Mouse (Mus musculus): ENCODE measurements at regions not wholly inside any gene's neighbourhood (a gene's known extent, or its start where the extent isn't known, plus 50 kb on each side); places are given as distances from the start of the nearest gene placed in this dataset.

DNA sequence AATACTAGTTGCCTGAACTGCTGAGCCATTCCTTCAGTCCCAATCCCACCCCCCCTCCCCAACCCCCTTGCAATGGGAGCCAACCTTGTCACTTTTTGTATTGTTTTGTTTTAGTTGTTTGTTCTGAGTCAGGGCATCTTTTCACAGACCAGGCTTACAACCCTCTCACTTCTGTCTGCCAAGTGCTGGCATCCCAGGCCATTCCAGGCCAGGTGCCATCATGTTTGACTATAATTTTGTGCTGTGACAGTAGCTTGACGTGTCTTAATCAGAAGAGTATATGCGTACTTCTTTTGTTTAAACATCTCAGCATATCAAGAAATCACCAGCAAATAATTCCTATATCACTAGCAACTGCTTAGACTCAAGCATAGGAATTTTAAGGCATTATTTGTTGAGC is 117.0 kb upstream of the Ccdc54 start:
- TF ChIP-seq GATA4 (IDR thresholded peaks at IDR 0.05; ENCODE audit: insufficient replicate concordance, low read length), result no peak

DNA sequence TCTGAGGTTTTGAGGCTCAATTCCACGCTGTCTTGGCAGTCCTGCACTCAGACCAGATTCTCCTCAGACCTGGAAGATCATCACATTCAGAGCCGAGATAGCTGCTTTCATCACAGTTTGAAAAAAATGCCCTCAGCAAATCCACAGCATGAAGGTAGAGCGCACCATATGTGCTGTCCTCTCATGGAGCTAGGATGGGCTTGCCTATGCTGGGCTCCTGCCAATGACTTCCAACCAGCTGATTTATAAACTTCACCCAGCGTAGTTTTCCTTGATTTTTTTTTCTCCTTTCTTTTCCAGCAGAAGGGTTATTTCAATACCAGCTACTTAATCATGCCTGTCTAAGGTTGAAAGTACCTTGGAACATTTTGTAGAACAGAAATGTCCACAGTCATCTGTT is 115.0 kb upstream of the Ccdc54 start:
- no peak for TF ChIP-seq GATA4 (IDR thresholded peaks at IDR 0.05; ENCODE audit: insufficient replicate concordance, low read length)

DNA sequence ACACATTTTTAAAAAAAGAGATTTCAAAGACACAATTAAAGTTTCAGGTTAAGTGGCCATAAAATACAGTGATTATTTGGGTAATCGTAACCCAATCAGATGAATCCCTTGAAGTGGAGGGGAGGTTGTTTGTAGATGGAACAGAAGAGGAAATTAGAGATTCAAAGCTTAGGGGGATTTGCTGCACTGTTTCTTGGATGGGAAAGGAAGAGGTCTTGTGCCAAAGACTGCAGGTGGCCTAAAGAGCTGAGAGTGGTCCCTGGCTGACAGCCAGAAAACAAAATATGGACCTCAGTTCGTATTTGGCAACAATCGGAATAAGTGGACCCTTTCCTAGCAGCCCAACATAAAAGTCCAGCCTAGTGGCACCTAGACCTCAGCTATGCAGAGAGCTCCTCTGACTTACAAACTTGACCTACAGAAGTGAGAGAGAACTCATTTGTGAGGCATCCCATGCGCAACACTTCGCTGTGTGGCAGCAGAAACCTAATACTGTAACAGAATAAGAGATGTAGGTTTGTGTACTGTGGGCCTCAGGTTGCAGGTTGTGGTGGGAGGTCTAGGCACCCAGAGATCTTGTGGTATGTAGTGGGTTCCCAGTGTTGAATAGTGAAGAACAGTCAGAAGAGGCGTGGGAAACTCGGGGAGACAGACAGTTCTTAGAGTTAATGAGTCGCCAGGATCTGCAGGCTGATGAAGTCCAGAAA is 110.0 kb upstream of the Ccdc54 start:
- no peak for TF ChIP-seq GATA4 (IDR thresholded peaks at IDR 0.05; ENCODE audit: insufficient replicate concordance, low read length)

DNA sequence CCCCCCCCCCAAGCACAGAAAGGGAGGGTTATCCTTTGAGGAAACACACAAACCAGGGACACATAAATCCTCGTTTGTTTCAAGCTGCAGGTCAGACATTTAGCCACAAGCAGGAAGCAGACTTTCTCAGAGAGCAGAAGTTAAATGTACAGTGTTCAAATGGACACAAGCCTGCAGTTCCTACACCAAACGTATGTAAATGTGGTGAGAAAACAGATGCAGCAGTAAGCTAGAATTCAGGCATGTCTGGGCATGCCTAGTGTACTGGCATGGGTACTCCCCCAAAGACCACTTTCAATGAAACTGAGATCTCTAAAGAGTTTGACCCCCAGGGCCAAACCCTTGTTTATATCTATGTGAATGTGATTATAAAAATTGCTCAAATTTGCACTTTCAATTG is 109.2 kb upstream of the Ccdc54 start:
- TF ChIP-seq GATA4 (IDR thresholded peaks at IDR 0.05; ENCODE audit: insufficient replicate concordance, low read length), result no peak

DNA sequence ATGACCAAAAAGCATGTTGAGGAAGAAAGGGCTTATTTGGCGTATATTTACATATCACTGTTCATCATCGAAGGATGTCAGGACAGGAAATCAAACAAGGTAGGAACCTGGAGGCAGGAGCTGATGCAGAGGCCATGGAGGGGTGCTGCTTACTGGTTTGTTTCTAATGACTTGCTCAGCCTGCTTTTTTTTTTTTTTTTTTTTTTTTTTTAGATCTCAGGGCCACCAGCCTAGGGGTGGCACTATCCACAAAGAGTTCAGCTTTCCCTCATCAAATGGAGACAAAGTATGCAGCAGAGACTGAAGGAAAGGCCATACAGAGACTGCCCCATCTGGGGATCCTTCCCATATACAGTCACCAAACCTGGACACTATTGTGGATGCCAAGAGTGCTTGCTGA is 106.8 kb upstream of the Ccdc54 start:
- no peak for TF ChIP-seq GATA4 (IDR thresholded peaks at IDR 0.05; ENCODE audit: insufficient replicate concordance, low read length)

DNA sequence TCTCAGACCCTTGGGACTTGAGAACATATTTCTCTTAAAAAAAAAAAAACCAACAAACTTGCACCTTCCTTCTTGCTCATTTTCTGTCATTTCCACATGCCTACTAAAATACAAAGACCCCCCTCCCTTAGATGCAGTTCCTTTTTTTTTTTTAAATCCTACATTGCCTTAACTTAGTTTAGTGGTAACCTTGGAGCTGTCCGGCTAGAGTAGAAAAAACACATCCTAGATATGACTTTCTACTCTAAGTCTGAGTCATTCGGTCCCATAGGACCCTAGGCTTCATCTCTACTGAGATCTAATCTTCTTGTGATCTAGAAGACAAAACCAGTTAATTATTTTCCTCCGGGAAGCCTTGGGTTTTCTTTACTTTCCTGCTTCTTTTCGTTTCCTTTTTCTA is 105.1 kb upstream of the Ccdc54 start:
- TF ChIP-seq GATA4 (IDR thresholded peaks at IDR 0.05; ENCODE audit: insufficient replicate concordance, low read length), result no peak

DNA sequence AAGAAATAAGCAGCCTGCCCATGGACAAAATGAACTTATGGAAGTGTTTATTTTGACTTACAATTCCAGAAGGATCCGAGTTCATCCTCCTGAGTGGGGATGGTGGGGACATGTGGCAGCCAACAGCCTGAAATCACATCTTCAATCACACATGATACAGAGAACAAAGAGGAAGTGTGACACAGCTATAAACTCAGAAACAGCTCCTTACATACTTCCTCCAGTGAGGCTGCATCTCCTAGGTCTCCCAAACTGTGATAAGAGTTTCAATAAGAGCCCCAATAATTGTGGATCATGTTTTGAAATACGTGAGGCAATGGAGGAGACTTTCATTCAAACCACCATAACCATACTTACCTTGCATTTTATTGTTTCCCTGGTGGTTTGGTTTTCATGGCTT is 103.1 kb upstream of the Ccdc54 start:
- no peak for TF ChIP-seq GATA4 (IDR thresholded peaks at IDR 0.05; ENCODE audit: insufficient replicate concordance, low read length)

DNA sequence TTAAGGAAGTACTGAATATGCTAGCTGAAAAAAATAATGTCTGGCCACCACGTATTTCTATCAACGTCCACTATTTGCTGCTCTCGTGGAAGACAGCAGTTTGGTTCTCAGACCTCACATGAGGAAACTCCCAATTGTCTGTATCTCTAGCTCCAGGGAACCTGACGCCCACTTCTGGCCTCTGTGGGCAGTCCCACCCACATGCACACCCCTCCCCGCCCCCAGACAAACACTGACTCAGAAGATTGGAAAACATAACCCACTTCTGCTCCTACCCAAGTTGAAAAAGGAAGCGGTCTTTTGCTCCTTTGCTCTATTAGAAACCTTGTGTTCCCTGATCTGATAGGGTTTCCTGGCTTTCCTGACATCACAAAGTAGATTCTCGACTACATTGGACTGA is 99.9 kb upstream of the Ccdc54 start:
- no peak for TF ChIP-seq GATA4 (IDR thresholded peaks at IDR 0.05; ENCODE audit: insufficient replicate concordance, low read length)

DNA sequence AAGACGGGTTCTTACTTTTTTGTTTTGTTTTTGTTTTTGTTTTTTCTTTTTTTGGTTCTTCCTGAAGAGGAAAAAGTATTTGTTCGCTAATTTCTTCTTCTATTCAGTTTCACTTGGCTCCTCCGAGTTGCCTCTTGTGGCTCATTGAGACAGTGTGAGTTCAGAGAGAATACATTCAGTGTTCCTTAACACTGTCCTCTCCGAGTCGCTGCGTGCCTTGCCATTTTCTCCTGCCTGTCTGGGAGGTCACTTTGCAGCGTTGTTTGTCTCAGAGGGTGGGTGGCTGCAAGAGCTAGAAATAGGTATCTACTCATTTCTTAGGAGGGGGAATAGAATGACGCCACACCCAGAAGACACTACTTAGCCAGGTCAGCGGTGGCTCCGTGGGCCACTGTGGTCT is 98.6 kb upstream of the Ccdc54 start:
- no peak for TF ChIP-seq GATA4 (IDR thresholded peaks at IDR 0.05; ENCODE audit: insufficient replicate concordance, low read length)

DNA sequence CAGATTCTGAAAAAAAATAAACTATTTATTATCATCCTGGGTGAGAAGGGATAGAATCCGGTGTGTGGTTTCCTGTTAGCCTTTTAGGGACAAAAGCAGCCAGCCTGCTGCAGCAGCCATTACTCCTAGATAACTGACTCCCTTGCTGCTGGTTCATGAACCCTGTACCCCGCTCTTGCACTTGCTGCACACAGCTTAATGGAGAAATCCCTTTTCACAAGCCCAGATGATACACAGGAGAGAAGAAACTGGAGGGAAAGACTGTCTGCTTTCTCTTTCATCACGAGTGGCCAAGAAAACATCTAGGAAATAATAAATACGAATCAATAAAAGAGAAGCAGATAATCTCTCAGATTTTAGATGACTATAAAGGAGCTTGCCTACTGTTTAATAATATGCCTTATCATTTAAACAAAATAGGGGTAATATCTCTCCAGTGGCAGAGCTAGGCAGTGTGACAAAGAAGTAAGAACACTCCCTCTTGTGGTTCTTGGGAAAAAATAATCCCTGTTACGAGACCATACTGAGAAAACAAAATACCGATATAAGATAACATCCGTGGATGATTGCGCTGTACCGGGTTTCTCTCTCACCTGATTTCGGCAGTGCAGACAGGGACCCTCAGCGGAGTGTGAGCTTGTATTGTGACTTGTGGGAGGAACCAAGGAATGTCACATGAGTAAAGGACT is 98.0 kb upstream of the Ccdc54 start:
- TF ChIP-seq GATA4 (IDR thresholded peaks at IDR 0.05; ENCODE audit: insufficient replicate concordance, low read length), result no peak

DNA sequence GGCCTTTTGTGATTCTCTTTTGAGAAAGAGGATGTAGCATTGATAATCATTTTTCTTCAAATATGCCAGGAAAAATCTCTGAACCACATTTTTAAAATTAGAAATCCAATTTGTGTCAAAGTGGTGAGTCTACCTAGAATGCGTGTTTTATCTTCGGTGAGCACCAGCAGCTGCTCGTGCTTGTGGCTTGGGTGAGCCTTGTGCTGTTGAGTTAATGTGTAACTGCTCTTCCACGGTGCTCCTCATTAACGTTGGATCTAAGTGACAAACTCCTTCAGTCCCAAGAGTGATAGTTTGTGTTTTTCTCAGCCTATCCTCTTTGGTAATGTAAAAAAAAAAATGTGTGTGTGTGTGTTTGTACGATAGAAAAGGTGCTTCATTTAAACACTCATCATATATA is 88.7 kb upstream of the Ccdc54 start:
- TF ChIP-seq GATA4 (IDR thresholded peaks at IDR 0.05; ENCODE audit: insufficient replicate concordance, low read length), result no peak

DNA sequence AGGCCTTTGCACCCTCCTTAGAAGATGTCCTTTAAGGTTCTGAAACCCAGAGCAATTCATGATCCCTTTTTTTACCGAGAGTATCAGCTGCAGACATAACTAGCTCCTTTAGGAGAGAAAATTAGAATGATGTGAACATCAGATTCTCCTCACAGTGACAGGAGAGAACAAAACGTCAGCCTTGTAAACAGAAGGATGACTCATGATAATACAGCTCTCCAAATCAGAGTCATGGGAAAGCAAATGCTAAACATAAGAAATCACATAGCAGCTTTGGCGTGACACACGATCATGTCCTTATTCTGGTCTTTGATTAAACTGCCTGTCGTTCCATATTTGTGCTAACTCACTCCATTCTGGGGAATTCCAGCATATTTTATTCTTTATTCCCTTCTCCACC is 82.4 kb upstream of the Ccdc54 start:
- no peak for TF ChIP-seq GATA4 (IDR thresholded peaks at IDR 0.05; ENCODE audit: insufficient replicate concordance, low read length)

DNA sequence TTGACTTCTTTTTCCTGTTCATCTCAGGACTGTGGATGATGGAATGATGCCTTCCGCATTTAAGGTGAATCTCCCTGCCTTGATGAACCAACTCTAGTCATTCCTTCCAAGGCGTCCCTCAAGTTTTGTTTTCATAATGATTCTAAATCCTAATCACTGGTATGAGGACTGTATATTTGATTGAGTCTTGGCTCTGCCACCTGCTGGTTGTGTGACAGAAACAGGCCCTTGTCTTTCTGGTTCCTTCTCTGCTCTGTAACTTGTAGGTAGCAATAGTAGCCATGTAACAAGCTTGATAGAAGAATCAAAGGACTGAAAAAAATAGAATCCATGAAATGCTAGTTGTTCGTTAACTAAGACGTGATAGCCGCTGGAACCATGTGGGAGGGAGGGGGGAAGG is 81.8 kb upstream of the Ccdc54 start:
- TF ChIP-seq GATA4 (IDR thresholded peaks at IDR 0.05; ENCODE audit: insufficient replicate concordance, low read length), result no peak

DNA sequence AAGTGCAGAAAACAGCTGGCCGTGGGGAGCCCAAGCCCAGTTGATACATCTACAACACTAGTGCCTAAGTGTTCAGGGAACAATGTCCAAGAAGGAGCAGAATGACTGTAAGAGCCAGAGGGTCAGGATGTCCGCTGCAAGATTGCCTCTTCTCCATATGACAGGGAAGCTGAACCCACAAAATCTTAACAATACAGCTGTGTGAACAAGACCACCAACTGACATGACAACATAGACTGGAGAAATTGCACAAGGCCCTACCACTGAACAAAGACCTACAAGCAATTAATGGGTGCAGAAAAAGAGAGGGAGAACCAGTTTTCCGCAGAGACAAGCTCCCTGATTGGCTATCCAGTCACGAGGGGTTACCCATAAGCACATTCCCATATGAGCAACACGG is 80.2 kb upstream of the Ccdc54 start:
- TF ChIP-seq GATA4 (IDR thresholded peaks at IDR 0.05; ENCODE audit: insufficient replicate concordance, low read length), result no peak

DNA sequence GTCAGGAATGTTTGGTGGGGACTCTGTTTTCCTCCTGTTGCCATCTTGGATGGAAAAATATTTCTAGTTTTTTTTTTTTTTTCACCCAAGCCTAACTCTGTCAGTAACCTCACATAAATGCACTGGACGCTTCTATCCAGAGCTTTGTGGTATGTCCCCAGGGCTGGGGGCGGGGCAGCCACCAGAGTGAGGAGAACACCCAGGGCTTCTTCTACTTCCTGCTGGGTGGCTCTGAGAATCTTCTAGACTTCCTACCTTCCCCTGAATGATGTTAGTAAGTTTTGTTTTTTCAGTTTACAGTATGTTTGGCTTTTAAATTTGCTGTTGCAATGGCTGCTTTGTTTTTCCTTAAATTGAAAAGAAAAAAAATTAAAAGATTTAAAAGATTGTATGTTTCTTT is 73.3 kb upstream of the Ccdc54 start:
- TF ChIP-seq GATA4 (IDR thresholded peaks at IDR 0.05; ENCODE audit: insufficient replicate concordance, low read length), result no peak

Measured in liver, adult (tissue).